Mouse (Mus musculus) kidney, embryonic 14.5 days (tissue): ENCODE results near the gene Hba-a1. TPM values are rescaled to one million over a fixed set of nuclear protein-coding genes. Genes with fewer than 3 reads are reported as not detected.

Source experiments
- ATAC-seq: fragments of 200-750 bp; cut with Nextera tagmentation; 2 replicates; pipeline ENCODE4 v1.8.0; 2017; ENCODE audit warnings: moderate number of reproducible peaks, mild to moderate bottlenecking, moderate TSS enrichment, moderate library complexity; ENCODE audit not compliant: low FRiP score, low TSS enrichment
- H3K27ac ChIP-seq: fragments of 300-500 bp; sonication (generic); 2 replicates; pipeline ENCODE4 v1.5.1; 2014; ENCODE audit warnings: low read depth, mild to moderate bottlenecking, low read length, moderate library complexity, mixed read lengths
- H3K27me3 ChIP-seq: fragments of 300-500 bp; sonication (generic); 2 replicates; pipeline ENCODE4 v1.6.1; 2014; ENCODE audit warnings: mild to moderate bottlenecking, low read length; ENCODE audit not compliant: control insufficient read depth, insufficient read depth
- H3K36me3 ChIP-seq: fragments of 300-500 bp; sonication (generic); 2 replicates; pipeline ENCODE4 v1.6.1; 2014; ENCODE audit warnings: low read length, mixed read lengths; ENCODE audit not compliant: control insufficient read depth, insufficient read depth
- H3K4me1 ChIP-seq: fragments of 300-500 bp; sonication (generic); 2 replicates; pipeline ENCODE4 v1.6.1; 2014; ENCODE audit warnings: low read length, mixed read lengths; ENCODE audit not compliant: control insufficient read depth, insufficient read depth
- H3K4me2 ChIP-seq: fragments of 300-500 bp; sonication (generic); replicated peaks from 2 replicates; pipeline ENCODE4 v1.6.1; 2014; ENCODE audit warnings: low read depth, mild to moderate bottlenecking, low read length
- H3K4me3 ChIP-seq: fragments of 300-500 bp; sonication (generic); 2 replicates; pipeline ENCODE4 v1.5.1; 2014; ENCODE audit warnings: mild to moderate bottlenecking, low read length
- H3K9ac ChIP-seq: fragments of 300-500 bp; sonication (generic); 2 replicates; pipeline ENCODE4 v1.6.1; 2014; ENCODE audit warnings: low read depth, mild to moderate bottlenecking, low read length, moderate library complexity
- H3K9me3 ChIP-seq: fragments of 300-500 bp; sonication (generic); 2 replicates; pipeline ENCODE4 v1.6.1; 2016; ENCODE audit warnings: low read length; ENCODE audit not compliant: control insufficient read depth
- WGBS: fragments of 180-500 bp; shearing (Covaris S2); extraction: QIAGEN DNeasy Blood & Tissue Kit; methylation state at CpG from one replicate; pipeline ENCODE4 v1.1.7; 2014; 5-methylcytosine and 5-hydroxymethylcytosine counted together
- polyA plus RNA-seq: library from polyadenylated mRNA; unstranded; fragments of >200 nt; fragmentation: Nextera tagmentation; extraction: Ambion mirVana; gene quantifications from 2 replicates; pipeline ENCODE4 v1.2.1, GENCODE M21; 2014

Gene Hba-a1
- polyA plus RNA-seq, 1 experiment from 2014 or later = 2,705 TPM

GRCm38 (mm10) chr11:32267964-32268363, 15.3 kb upstream of the Hba-a1 start:
- peak overlapping the region; percentile 81 for H3K9ac ChIP-seq
- peak; percentile 7; the same call in 1 of the 2 replicates for ATAC-seq
- 28% methylated on average over 5 of the region's 5 CpGs for WGBS
- peak overlapping the region; percentile 62 for H3K4me2 ChIP-seq
- peak overlapping the region; percentile 61 for H3K4me3 ChIP-seq
- H3K9me3 ChIP-seq = no peaks in the 10 kb centered on the region
- H3K4me1 ChIP-seq = 0 out of 2 replicates have a peak, but pooled peaks cover 7% of the 10 kb centered on the region
- peak overlapping the region; percentile 84 for H3K27ac ChIP-seq
- no peaks in the 10 kb centered on the region for H3K36me3 ChIP-seq
- 0 out of 2 replicates have a peak, but pooled peaks cover 2% of the 10 kb centered on the region for H3K27me3 ChIP-seq

- WGBS = 89% methylated on average over 5 of the region's 5 CpGs
- no peak for ATAC-seq
Observed at GRCm38 (mm10) chr11:32268952-32269351, 14.4 kb upstream of the Hba-a1 start.

GRCm38 (mm10) chr11:32271178-32271577, 12.1 kb upstream of the Hba-a1 start:
- Histone ChIP-seq H3K27me3 (0 out of 2 replicates have a peak, but pooled peaks cover 2% of the 10 kb centered on the region), H3K4me3 (no peak overlapping the region), H3K4me1 (0 out of 2 replicates have a peak, but pooled peaks cover 7% of the 10 kb centered on the region), H3K36me3 (no peaks in the 10 kb centered on the region), H3K9me3 (no peaks in the 10 kb centered on the region), H3K9ac (no peak overlapping the region), H3K27ac (no peak overlapping the region), H3K4me2 (no peak overlapping the region)
- WGBS = 41% methylated on average over 4 of the region's 4 CpGs
- ATAC-seq = no peak

More at GRCm38 (mm10) chr11:32268952-32269351, 14.4 kb upstream of the Hba-a1 start:
- 0 out of 2 replicates have a peak, but pooled peaks cover 7% of the 10 kb centered on the region for H3K4me1 ChIP-seq
- H3K9ac ChIP-seq = no peak overlapping the region
- no peaks in the 10 kb centered on the region for H3K36me3 ChIP-seq
- H3K9me3 ChIP-seq = no peaks in the 10 kb centered on the region
- H3K27me3 ChIP-seq = 0 out of 2 replicates have a peak, but pooled peaks cover 2% of the 10 kb centered on the region
- H3K27ac ChIP-seq = no peak overlapping the region
- H3K4me3 ChIP-seq = no peak overlapping the region
- H3K4me2 ChIP-seq = no peak overlapping the region

- H3K9me3 ChIP-seq = no peaks in the 10 kb centered on the region
- H3K4me1 ChIP-seq = no peaks in the 10 kb centered on the region
- no peak within 1 kb of the TSS for H3K9ac ChIP-seq
- no peak within 1 kb of the TSS for H3K27ac ChIP-seq
- peaks cover 4% of the 10 kb centered on the region; the same call in 1 of the 2 replicates for H3K27me3 ChIP-seq
- no peak within 1 kb of the TSS for H3K4me3 ChIP-seq
- ATAC-seq = no peak
- no peaks in the 10 kb centered on the region for H3K36me3 ChIP-seq
- 70% methylated on average over 3 of the region's 3 CpGs for WGBS
- no peak within 1 kb of the TSS for H3K4me2 ChIP-seq
Observed at GRCm38 (mm10) chr11:32276347-32276746, 7.0 kb upstream of the Hba-a1 start, which contains the start of gene Hba-x. Hba-x (plus strand) TSS chr11:32276400.

GRCm38 (mm10) chr11:32277736-32278457, 5.4 kb upstream of the Hba-a1 start:
- H3K9ac ChIP-seq = no peak overlapping the region
- H3K36me3 ChIP-seq = no peaks in the 10 kb centered on the region
- H3K4me3 ChIP-seq = no peak overlapping the region
- peaks cover 5% of the 10 kb centered on the region; the same call in 1 of the 2 replicates for H3K27me3 ChIP-seq
- no peak overlapping the region for H3K27ac ChIP-seq
- H3K9me3 ChIP-seq = no peaks in the 10 kb centered on the region
- no peaks in the 10 kb centered on the region for H3K4me1 ChIP-seq
- 71% methylated on average over 21 of the region's 21 CpGs for WGBS
- no peak for ATAC-seq
- no peak overlapping the region for H3K4me2 ChIP-seq

GRCm38 (mm10) chr11:32278458-32278957, 4.8 kb upstream of the Hba-a1 start:
- 82% methylated on average over 12 of the region's 12 CpGs for WGBS
- no peaks in the 10 kb centered on the region for H3K36me3 ChIP-seq
- H3K27me3 ChIP-seq = peaks cover 5% of the 10 kb centered on the region; the same call in 1 of the 2 replicates
- H3K4me1 ChIP-seq = no peaks in the 10 kb centered on the region
- no peaks in the 10 kb centered on the region for H3K9me3 ChIP-seq
- no peak for ATAC-seq
- H3K9ac ChIP-seq = no peak overlapping the region
- no peak overlapping the region for H3K27ac ChIP-seq
- H3K4me2 ChIP-seq = no peak overlapping the region
- no peak overlapping the region for H3K4me3 ChIP-seq

- no peak overlapping the region for H3K9ac ChIP-seq
- H3K4me2 ChIP-seq = no peak overlapping the region
- no peak overlapping the region for H3K27ac ChIP-seq
- H3K27me3 ChIP-seq = peaks cover 5% of the 10 kb centered on the region; the same call in 1 of the 2 replicates
- H3K9me3 ChIP-seq = no peaks in the 10 kb centered on the region
- ATAC-seq = no peak
- WGBS = 52% methylated on average over 2 of the region's 2 CpGs
- H3K4me1 ChIP-seq = no peaks in the 10 kb centered on the region
- no peaks in the 10 kb centered on the region for H3K36me3 ChIP-seq
- H3K4me3 ChIP-seq = no peak overlapping the region
Observed at GRCm38 (mm10) chr11:32280646-32281045, 2.7 kb upstream of the Hba-a1 start.

- 74% methylated on average over 1 of the region's 1 CpGs for WGBS
- H3K27ac ChIP-seq = no peak overlapping the region
- H3K9me3 ChIP-seq = no peaks in the 10 kb centered on the region
- H3K4me3 ChIP-seq = no peak overlapping the region
- peaks cover 5% of the 10 kb centered on the region; the same call in 1 of the 2 replicates for H3K27me3 ChIP-seq
- H3K4me1 ChIP-seq = no peaks in the 10 kb centered on the region
- no peak overlapping the region for H3K4me2 ChIP-seq
- no peak for ATAC-seq
- H3K9ac ChIP-seq = no peak overlapping the region
- H3K36me3 ChIP-seq = no peaks in the 10 kb centered on the region
Observed at GRCm38 (mm10) chr11:32281416-32282144, 1.7 kb upstream of the Hba-a1 start.
